Mouse (Mus musculus): ENCODE results near the gene Vsx2.

DNA sequence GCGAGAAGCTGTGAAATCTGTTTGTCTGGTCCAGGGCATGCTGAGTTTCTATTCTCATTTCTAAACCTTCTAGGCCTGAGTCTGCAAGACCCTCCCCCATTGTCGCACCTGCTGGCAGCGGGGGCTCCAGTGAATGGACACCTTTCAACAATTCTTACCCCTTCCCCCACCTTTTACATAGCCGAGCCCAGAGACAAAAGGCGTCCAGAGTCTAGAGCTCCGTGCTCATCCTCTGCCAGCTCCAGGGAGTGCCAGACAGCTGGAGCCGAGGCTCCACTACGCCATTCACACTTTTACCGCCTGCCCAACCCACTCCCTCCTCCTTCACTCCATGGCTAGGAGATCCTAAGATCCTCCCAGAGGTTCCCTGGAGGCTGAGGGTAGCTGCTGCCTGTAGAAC lies 55.6 kb downstream of the Vsx2 start:
- TF ChIP-seq CTCF (IDR thresholded peaks at IDR 0.05; ENCODE audit: borderline replicate concordance, insufficient read depth, low read length), result no peak
- no peak for TF ChIP-seq POLR2A (IDR thresholded peaks at IDR 0.05; ENCODE audit: low read depth, low read length)

All from embryonic fibroblast, embryonic 13.5 days (primary cell).